Mouse (Mus musculus): ENCODE data around the gene Polr2e. TPM values are rescaled to one million over a fixed set of nuclear protein-coding genes. Genes with fewer than 3 reads are reported as not detected.
"Not testable (repeated sequence)": the region's sequence is repeated elsewhere in the genome, so short reads cannot be mapped to it uniquely, and the experiment has no call there.

The Polr2e gene
- total RNA-seq, 2 experiments from 2014 or later = 103 to 112 TPM

- no peak for DNase-seq (ENCODE audit: low spot score in 2 of 2)
These were observed 18.2 kb upstream of the Polr2e start for GRCm38 (mm10) chr10:80057683-80058326.

- no peak for DNase-seq (ENCODE audit: low spot score in 2 of 2)
These were observed 17.5 kb upstream of the Polr2e start for GRCm38 (mm10) chr10:80056976-80057682.

GRCm38 (mm10) chr10:80056506-80056905 is 16.9 kb upstream of the Polr2e start:
- DNase-seq (ENCODE audit: low spot score in 2 of 2) = no peak

GRCm38 (mm10) chr10:80055891-80056290 is 16.3 kb upstream of the Polr2e start:
- DNase-seq (ENCODE audit: low spot score in 2 of 2) = no peak

- no peak for DNase-seq (ENCODE audit: low spot score in 2 of 2)
These were observed 15.8 kb upstream of the Polr2e start for GRCm38 (mm10) chr10:80055364-80055763.

- DNase-seq (ENCODE audit: low spot score in 2 of 2) = not testable (repeated sequence)
These were observed 15.3 kb upstream of the Polr2e start for GRCm38 (mm10) chr10:80054911-80055310.

- DNase-seq (ENCODE audit: low spot score in 2 of 2) = peak; percentile 48 to 62
These were observed 14.5 kb upstream of the Polr2e start for GRCm38 (mm10) chr10:80053831-80054815.

GRCm38 (mm10) chr10:80053259-80053780 is 13.7 kb upstream of the Polr2e start:
- DNase-seq (ENCODE audit: low spot score in 2 of 2) = peak; percentile 96 to 99

- no peak for DNase-seq (ENCODE audit: low spot score in 2 of 2)
These were observed 12.8 kb upstream of the Polr2e start for GRCm38 (mm10) chr10:80052374-80052764.

GRCm38 (mm10) chr10:80051618-80052373 is 12.2 kb upstream of the Polr2e start:
- no peak for DNase-seq (ENCODE audit: low spot score in 2 of 2)

GRCm38 (mm10) chr10:80050885-80051617 is 11.5 kb upstream of the Polr2e start:
- DNase-seq (ENCODE audit: low spot score in 2 of 2) = no peak

GRCm38 (mm10) chr10:80050244-80050643 is 10.6 kb upstream of the Polr2e start:
- no peak for DNase-seq (ENCODE audit: low spot score in 2 of 2)

- DNase-seq (ENCODE audit: low spot score in 2 of 2) = no peak
These were observed 9.2 kb upstream of the Polr2e start for GRCm38 (mm10) chr10:80048834-80049233.

GRCm38 (mm10) chr10:80048396-80048795 is 8.8 kb upstream of the Polr2e start:
- no peak for DNase-seq (ENCODE audit: low spot score in 2 of 2)

- DNase-seq (ENCODE audit: low spot score in 2 of 2) = no peak
These were observed 7.5 kb upstream of the Polr2e start, which contains the start of gene Gpx4 for GRCm38 (mm10) chr10:80047041-80047565. Gpx4 (plus strand) TSS chr10:80047166.

GRCm38 (mm10) chr10:80045766-80046165 is 6.2 kb upstream of the Polr2e start:
- DNase-seq (ENCODE audit: low spot score in 2 of 2) = no peak

GRCm38 (mm10) chr10:80045364-80045763 is 5.8 kb upstream of the Polr2e start:
- DNase-seq (ENCODE audit: low spot score in 2 of 2) = not testable (repeated sequence)

GRCm38 (mm10) chr10:80044087-80044486 is 4.5 kb upstream of the Polr2e start:
- DNase-seq (ENCODE audit: low spot score in 2 of 2) = no peak

- DNase-seq (ENCODE audit: low spot score in 2 of 2) = not testable (repeated sequence)
These were observed 1.9 kb upstream of the Polr2e start for GRCm38 (mm10) chr10:80041409-80042060.

All from adrenal gland, postnatal 4 days (tissue).